Mouse (Mus musculus): Measurements from ENCODE around the gene 4930402F06Rik.

4930402F06Rik gene

GRCm38 (mm10) chr2:35417231-35417630 is 20.3 kb upstream of the 4930402F06Rik start:
- DNase-seq (ENCODE audit: low spot score), result no peak

DNA sequence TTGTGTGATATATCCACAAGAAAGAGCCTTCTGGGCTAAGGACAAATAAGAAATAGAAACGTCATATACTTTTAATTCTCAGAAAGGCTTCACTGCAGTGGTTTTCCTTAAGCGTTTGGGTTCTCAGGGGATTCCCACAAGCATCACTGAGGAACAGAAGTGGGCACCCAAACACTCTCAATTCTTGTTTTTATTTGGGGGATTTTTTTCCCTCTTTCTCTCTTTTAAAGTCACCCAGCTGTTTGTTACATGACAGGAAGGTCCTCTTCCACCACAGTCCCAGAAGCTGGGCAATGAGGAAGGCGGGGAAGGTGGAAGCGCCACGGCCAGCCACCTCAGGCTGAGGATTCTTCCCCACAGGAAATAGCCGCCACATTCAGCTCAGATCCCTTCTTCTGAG is 19.5 kb upstream of the 4930402F06Rik start:
- no peak for DNase-seq (ENCODE audit: low spot score)

- DNase-seq (ENCODE audit: low spot score), result no peak
Observed at GRCm38 (mm10) chr2:35412810-35413209, 15.8 kb upstream of the 4930402F06Rik start.

DNA sequence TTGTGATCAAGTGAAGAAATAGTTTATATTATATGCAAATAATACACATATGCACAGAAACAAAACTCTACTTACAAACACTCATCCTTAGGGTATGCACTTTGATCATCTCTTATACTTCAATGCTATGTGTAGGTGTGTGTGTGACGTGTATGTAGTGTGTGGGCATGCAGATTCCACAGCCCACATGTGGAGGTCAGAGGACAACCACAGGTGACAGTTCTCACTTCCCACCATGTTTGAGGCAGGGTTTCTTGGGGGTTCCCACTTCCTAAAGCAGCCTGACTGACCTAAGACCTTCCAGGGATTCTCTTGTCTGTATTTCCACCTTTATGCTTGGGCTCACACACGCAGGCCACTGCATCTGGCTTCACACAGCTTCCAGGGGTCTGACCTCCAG is 15.3 kb upstream of the 4930402F06Rik start:
- no peak for DNase-seq (ENCODE audit: low spot score)

GRCm38 (mm10) chr2:35411640-35412190 is 14.7 kb upstream of the 4930402F06Rik start:
- DNase-seq (ENCODE audit: low spot score), result no peak

GRCm38 (mm10) chr2:35409466-35409865 is 12.5 kb upstream of the 4930402F06Rik start:
- no peak for DNase-seq (ENCODE audit: low spot score)

GRCm38 (mm10) chr2:35408409-35409110 is 11.6 kb upstream of the 4930402F06Rik start:
- DNase-seq (ENCODE audit: low spot score), result peak; percentile 19

DNA sequence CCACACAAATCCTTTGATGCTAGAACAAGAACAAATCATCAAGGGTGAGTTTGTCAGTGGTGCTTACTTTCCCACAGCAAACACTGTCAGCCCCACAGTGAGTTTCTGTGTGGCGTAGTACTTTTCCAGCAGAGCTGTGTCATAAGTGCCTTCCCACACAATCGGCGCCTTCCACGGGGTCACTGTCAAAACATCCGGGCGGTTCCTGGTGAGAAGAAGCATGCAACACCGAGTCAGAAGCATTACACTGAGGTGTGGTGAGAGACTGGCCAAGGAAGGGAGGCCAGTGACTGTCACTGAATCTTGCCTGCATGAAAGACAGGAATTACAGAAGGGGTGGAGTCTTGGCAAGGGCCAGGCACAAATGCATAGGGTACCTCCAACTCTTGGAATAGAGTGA is 10.9 kb upstream of the 4930402F06Rik start:
- DNase-seq (ENCODE audit: low spot score), result peak; percentile 18

DNA sequence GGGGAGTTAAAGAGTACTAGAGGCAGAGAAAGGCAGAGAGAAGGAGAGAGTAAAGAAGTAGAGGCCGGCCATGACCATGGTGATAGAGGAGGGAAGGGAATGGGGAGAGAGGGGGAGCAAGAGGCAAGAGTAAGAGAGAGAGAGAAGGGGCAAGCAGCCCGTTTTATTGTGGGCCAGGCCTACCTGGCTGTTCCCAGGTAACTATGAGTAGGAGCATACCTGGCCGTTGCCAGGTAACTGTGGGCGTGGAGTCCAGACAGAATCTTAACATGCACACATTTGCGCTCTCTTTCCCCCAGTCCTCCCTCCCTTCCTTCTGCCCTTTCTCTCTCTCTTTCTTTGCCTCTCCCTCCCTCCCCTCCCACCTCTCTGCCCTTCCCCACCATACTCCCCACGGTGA is 10.3 kb upstream of the 4930402F06Rik start:
- no peak for DNase-seq (ENCODE audit: low spot score)

DNA sequence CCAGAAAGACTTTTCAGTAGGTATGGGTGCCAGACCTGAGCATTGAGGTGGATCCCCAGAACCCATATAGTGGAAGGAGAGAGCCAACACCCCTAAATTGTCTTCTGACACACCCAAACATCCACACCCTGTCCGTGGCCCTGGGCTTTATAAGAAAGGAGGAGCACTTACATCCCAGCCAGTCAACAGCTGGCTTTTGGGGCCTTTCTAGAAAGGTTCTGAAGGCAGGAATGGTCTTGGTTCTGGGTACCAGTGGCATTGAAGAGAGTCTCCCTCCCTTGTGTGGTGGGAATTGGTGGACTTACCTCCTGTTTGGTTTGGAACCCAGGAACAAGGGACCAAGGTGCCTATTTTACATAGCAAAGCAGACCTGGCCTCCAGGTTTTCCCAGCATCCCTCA is 9.6 kb upstream of the 4930402F06Rik start:
- no peak for DNase-seq (ENCODE audit: low spot score)

DNA sequence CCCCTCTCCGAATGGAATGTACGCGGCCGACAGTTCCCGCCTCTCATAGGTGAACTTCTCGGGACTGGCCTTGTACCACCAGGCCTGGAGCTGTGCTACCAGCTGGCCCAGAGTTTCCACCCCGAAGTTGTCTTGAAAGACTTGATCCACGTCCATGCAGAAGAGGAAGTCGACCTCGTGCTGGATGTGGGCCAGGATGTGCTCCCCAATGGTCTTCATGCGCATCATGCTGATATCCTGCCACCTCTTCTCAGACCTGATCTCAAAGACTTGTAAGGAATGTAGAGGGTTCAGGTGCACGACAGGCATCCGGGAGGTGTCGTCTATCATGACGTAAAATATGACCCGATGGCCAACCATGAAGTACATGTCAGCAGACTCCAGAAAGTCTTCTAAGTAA is 5.4 kb upstream of the 4930402F06Rik start:
- DNase-seq (ENCODE audit: low spot score), result no peak

GRCm38 (mm10) chr2:35400739-35401138 is 3.8 kb upstream of the 4930402F06Rik start:
- DNase-seq (ENCODE audit: low spot score), result no peak

GRCm38 (mm10) chr2:35398184-35398828 is 1.3 kb upstream of the 4930402F06Rik start:
- peak; percentile 24 for DNase-seq (ENCODE audit: low spot score)

DNA sequence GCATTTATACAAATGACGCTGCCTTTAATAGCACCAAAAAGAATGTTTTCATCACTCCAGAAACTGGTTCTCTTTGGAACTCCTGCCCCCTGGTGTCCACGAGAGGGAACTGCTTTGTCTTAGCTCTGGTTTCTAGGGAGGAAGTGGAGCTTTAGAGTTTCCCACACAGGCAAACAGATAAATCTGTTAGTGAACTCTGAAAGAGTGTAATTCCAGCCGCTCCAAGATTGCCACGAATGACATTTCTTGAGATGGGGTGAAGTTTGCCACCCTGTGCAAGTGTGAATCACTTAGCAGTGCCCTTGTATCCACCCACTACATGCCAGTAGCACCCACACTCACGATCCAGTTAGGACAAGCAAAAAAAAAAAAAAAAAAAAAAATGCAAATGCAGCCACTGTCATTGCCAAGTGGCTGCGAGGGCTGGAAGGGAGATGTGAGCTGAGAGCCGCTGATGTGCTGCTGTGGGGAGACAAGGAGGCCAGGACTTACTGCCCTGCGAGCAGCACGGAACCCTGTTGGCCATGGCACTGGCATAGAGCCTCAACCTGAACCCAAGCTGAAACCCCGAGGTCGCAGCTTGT is 707 bp upstream of the 4930402F06Rik start:
- peak; percentile 91 for DNase-seq (ENCODE audit: low spot score)

DNA sequence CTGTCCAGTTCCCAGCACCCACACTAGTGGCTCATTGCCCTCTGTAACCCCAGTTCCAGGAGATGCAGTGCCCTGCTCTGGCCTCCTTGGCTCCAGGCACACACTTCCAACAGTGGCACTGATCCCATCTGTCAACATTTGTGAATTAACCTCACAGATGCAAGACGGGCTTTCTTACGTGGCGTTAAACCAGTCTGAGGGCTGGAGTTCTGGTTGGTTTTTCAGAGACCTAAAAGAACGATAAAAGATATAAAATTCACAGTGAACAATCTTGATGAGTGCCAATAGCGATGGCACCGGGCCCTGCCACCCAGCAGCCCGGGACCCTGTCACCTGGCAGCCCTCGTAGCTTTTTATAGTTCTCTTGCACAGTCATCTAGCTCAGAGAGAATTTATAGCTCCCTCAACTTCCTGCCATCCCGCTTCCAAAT is 11.5 kb downstream of the 4930402F06Rik start:
- peak; percentile 74 for DNase-seq (ENCODE audit: low spot score)

GRCm38 (mm10) chr2:35379306-35379705 is 17.7 kb downstream of the 4930402F06Rik start:
- DNase-seq (ENCODE audit: low spot score), result no peak

DNA sequence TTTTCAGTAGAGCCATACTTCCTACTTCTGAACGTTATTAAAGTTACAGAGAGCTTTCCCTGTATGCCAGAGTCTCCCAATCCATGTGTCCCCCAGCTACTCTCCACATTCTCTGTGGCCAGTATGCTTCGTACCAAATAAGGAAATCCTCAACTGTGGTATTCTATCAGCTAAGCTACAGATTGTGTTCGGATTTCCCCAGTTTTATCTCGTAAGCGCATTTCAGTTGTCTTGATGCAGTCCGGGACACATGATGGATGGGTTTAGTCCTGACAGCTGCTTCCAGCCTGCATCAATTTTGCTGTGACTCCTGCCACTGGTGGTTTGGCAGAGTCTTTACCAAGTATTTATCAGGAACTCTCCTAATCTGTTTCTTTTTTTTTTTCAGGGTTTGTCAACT is 19.4 kb downstream of the 4930402F06Rik start:
- DNase-seq (ENCODE audit: low spot score), result peak; percentile 82

- DNase-seq (ENCODE audit: low spot score), result peak; percentile 48
Observed at GRCm38 (mm10) chr2:35373003-35373402, 24.0 kb downstream of the 4930402F06Rik start.

DNA sequence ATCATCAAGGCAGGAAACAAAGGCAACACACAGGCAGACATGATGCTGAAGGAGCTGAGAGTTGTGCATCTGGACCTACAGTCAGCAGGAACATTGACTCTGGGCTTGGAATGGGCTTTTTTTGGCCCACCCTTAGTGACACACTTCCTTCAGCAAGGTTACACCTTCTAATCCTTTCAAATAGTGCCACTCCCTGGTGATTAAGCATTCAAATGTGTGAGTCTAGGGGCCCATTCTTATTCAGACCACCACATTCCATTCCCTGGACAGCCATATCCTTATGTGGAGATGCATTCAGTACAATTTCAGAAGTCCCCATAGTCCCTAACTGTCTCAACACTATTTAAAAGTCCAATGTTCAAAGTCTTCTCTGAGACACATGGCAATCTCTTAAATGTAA is 26.3 kb downstream of the 4930402F06Rik start:
- no peak for DNase-seq (ENCODE audit: low spot score)

- no peak for DNase-seq (ENCODE audit: low spot score)
Observed at GRCm38 (mm10) chr2:35367629-35368028, 29.3 kb downstream of the 4930402F06Rik start, which contains the start of gene 4930568D16Rik. Gene 4930568D16Rik, minus strand, starts transcription at chr2:35367729.

- peak; percentile 68 for DNase-seq (ENCODE audit: low spot score)
Observed at GRCm38 (mm10) chr2:35349184-35349583, 47.8 kb downstream of the 4930402F06Rik start.

DNA sequence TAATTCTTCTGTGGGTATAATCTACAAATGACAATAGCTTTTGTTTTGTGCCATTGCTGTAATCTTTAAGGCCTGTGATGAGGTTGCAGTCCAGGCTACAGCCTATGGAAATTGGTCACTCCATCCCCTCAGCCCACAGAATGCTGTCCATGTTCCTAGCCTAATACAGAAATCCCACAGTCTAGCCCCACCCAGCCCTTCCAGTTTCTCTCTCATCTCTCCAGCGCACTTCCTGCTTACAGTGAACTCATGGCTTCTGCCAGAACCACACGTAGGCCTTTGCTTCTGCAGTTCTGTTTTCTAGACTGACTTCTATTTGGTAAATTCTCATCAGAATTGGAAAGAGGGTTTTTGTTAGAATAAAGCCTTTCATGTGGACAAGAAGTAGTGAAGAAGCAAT is 51.0 kb downstream of the 4930402F06Rik start:
- DNase-seq (ENCODE audit: low spot score), result no peak

- DNase-seq (ENCODE audit: low spot score), result peak; percentile 24
Observed at GRCm38 (mm10) chr2:35342605-35343004, 54.4 kb downstream of the 4930402F06Rik start.

Measured in adipocyte (in vitro differentiated cells).